Mouse (Mus musculus) heart, adult 2 months (tissue): ENCODE measurements around the gene Nod1. TPM values are rescaled to one million over a fixed set of nuclear protein-coding genes. Genes with fewer than 3 reads are reported as not detected.
A peak's percentile ranks its signal among the peaks of the same experiment; 100 is the strongest.

Experiments
- DNase-seq, 2 experiments: peaks; one replicate each; pipeline ENCODE4 v3.0.0; 2021
- H3K27ac ChIP-seq: fragments of 200-600 bp; 2 replicates; pipeline ENCODE4 v1.8.1; 2022
- H3K27me3 ChIP-seq: fragments of 200-500 bp; 2 replicates; pipeline ENCODE4 v1.6.1; 2012; ENCODE audit warnings: mild to moderate bottlenecking, low read length, inconsistent platforms, mixed read lengths; ENCODE audit not compliant: control insufficient read depth, insufficient read depth
- H3K36me3 ChIP-seq: fragments of 200-500 bp; 2 replicates; pipeline ENCODE4 v1.6.1; 2012; ENCODE audit warnings: low read length, inconsistent platforms; ENCODE audit not compliant: control insufficient read depth, insufficient read depth
- H3K4me1 ChIP-seq: fragments of 200-500 bp; 2 replicates; pipeline ENCODE4 v1.6.1; 2011; ENCODE audit warnings: low read length; ENCODE audit not compliant: control insufficient read depth, insufficient read depth
- H3K4me3 ChIP-seq: fragments of 200-600 bp; 2 replicates; pipeline ENCODE4 v1.8.1; 2022
- H3K79me2 ChIP-seq: fragments of 200-500 bp; replicated peaks from 2 replicates; pipeline ENCODE4 v1.6.1; 2012; ENCODE audit warnings: mild to moderate bottlenecking, inconsistent platforms, low read length, moderate library complexity, mixed read lengths; ENCODE audit not compliant: control insufficient read depth, insufficient read depth
- H3K9ac ChIP-seq: fragments of 200-500 bp; 2 replicates; pipeline ENCODE4 v1.6.1; 2012; ENCODE audit warnings: low read depth, mild to moderate bottlenecking, control low read depth, inconsistent platforms, low read length, mixed read lengths
- CTCF ChIP-seq: fragments of 200-600 bp; IDR thresholded peaks from 2 replicates; pipeline ENCODE4 v1.8.1; 2022; ENCODE audit warnings: antibody characterized with exemption, mild to moderate bottlenecking, moderate library complexity
- EP300 ChIP-seq: fragments of 200-500 bp; IDR thresholded peaks from 2 replicates; pipeline ENCODE4 v1.6.1; 2011; ENCODE audit warnings: low read depth, low read length, control low read depth; ENCODE audit not compliant: insufficient read depth
- POLR2A ChIP-seq: fragments of 200-500 bp; IDR thresholded peaks from 2 replicates; pipeline ENCODE4 v1.6.1; 2011; ENCODE audit warnings: mild to moderate bottlenecking, low read depth, low read length, control low read depth; ENCODE audit not compliant: insufficient read depth
- WGBS: fragments of 180-500 bp; shearing (Covaris S2); methylation state at CpG from one replicate; pipeline ENCODE4 v1.1.7; 2018; 5-methylcytosine and 5-hydroxymethylcytosine counted together
- intact Hi-C: fragments of 180-260 bp; cut with DNase I; formaldehyde crosslinking; loops from one replicate; pipeline ENCODE4 v1.15.1; 2025
- polyA plus RNA-seq: library from polyadenylated mRNA; depleted of rRNA; stranded (reverse); fragments of >200 nt; gene quantifications from 2 replicates; pipeline ENCODE4 v1.2.3, GENCODE M21; 2012
- total RNA-seq, 2 experiments: library from RNA; stranded (reverse); gene quantifications; 2 replicates each; pipeline ENCODE4 v1.2.3; 2021

Nod1 gene
- total and polyA plus RNA-seq, 3 experiments = 17.3 to 23.6 (median 18.6) TPM

DNA sequence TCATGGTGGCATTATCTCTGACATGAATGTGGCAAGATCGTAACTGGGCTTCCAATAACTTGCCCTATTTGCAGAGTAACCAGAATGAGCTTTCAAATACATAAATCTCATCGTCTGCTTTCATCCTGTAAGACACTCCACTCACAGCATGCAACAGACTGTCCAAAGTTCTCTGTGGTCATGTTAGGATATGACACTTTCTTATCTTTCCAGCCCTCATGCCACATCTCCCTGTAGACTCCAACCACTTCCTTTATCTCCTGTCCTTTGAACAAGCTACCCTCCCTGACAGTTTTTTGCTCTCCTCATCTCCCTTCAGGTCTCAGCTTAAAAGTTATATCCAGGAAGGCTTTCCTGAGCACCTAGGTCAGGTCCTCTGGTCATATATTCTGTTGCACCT lies 18.8 kb upstream of the Nod1 start:
- 0 out of 2 replicates have a peak overlapping the region, but pooled peaks have one; percentile 73 for H3K9ac ChIP-seq
- no peak for TF ChIP-seq EP300
- no peak for TF ChIP-seq POLR2A
- no peak for TF ChIP-seq CTCF
- peaks cover 2% of the 10 kb centered on the region; the same call in 1 of the 2 replicates for H3K4me1 ChIP-seq
- intact Hi-C loops = loop anchor here (5.0 kb wide), 1 partner anchor 174 kb away; the partner anchor contains the start of gene Znrf2
- no peak overlapping the region for H3K4me3 ChIP-seq
- no peaks in the 10 kb centered on the region for H3K79me2 ChIP-seq
- DNase-seq = no peak
- 63% methylated on average over 2 of the region's 2 CpGs for WGBS
- no peaks in the 10 kb centered on the region for H3K27me3 ChIP-seq
- H3K36me3 ChIP-seq = peaks cover 3% of the 10 kb centered on the region; the same call in 1 of the 2 replicates
- no peak overlapping the region for H3K27ac ChIP-seq

DNA sequence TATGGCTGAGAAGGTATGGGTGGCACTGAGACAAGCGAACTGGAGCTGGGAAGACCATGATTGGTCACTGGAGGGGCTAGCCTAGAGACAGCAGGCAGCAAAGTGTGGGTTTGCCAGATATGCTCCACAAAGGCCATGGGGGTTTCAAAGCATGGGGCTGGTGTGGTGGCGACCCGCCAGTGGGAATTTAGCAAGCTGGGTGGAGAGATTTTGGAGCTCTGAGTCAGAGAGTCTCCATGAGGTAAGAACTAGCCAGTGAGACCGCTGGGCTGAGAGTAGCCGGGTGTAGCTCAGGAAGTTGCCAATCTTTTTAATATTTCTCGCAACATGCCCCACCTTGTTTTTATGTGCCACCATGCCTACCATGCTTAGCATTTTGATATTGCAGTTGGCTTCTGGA lies 15.7 kb upstream of the Nod1 start:
- peaks cover 3% of the 10 kb centered on the region; the same call in 1 of the 2 replicates for H3K36me3 ChIP-seq
- no peaks in the 10 kb centered on the region for H3K79me2 ChIP-seq
- intact Hi-C loops = no loop called here
- no peak overlapping the region; the same call in 1 of the 2 replicates for H3K27ac ChIP-seq
- TF ChIP-seq EP300 (no peak), POLR2A (no peak), CTCF (no peak)
- H3K27me3 ChIP-seq = no peaks in the 10 kb centered on the region
- WGBS = 91% methylated on average over 6 of the region's 6 CpGs
- no peak overlapping the region for H3K9ac ChIP-seq
- H3K4me3 ChIP-seq = no peak overlapping the region
- peaks cover 4% of the 10 kb centered on the region; the same call in 1 of the 2 replicates for H3K4me1 ChIP-seq
- DNase-seq = no peak

DNA sequence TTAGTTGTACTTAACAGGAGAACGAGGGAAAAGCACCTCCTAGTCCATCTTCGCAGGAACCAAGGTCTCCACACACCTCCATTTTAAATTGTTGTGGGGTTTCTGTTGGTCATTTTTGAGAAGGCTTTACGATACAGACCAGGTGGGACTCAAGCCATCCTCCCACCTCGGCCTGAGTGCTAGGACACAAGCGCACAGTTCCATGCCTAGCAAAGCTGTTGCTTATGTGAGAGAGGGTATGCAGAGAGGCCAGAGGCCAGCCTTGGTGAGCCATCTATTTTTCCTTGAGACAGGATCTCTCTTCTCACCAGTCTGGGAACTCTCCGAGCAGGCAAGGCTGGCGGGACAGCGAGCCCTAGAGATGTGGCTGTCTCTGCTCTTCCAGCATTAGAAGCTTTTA lies 11.7 kb upstream of the Nod1 start:
- DNase-seq = no peak
- Histone ChIP-seq H3K9ac (no peak overlapping the region), H3K4me3 (no peak overlapping the region), H3K36me3 (no peaks in the 10 kb centered on the region; the same call in 1 of the 2 replicates), H3K27ac (no peak overlapping the region), H3K79me2 (no peaks in the 10 kb centered on the region), H3K27me3 (no peaks in the 10 kb centered on the region), H3K4me1 (peaks cover 2% of the 10 kb centered on the region; the same call in 1 of the 2 replicates)
- TF ChIP-seq CTCF (no peak), EP300 (no peak), POLR2A (no peak)
- 95% methylated on average over 8 of the region's 8 CpGs for WGBS
- intact Hi-C loops = no loop called here

GRCm38 (mm10) chr6:54983526-54984050 lies 11.2 kb upstream of the Nod1 start:
- Histone ChIP-seq H3K4me3 (no peak overlapping the region), H3K27ac (no peak overlapping the region), H3K27me3 (no peaks in the 10 kb centered on the region), H3K79me2 (no peaks in the 10 kb centered on the region), H3K9ac (no peak overlapping the region), H3K4me1 (peaks cover 2% of the 10 kb centered on the region; the same call in 1 of the 2 replicates), H3K36me3 (no peaks in the 10 kb centered on the region; the same call in 1 of the 2 replicates)
- DNase-seq = no peak
- 91% methylated on average over 4 of the region's 4 CpGs for WGBS
- intact Hi-C loops = no loop called here
- no peak for TF ChIP-seq POLR2A
- TF ChIP-seq EP300 = no peak

GRCm38 (mm10) chr6:54979426-54979825 lies 7.0 kb upstream of the Nod1 start:
- DNase-seq = no peak
- Histone ChIP-seq H3K27ac (no peak overlapping the region), H3K4me3 (no peak overlapping the region), H3K79me2 (no peaks in the 10 kb centered on the region), H3K4me1 (peaks cover 2% of the 10 kb centered on the region; the same call in 1 of the 2 replicates), H3K27me3 (no peaks in the 10 kb centered on the region), H3K36me3 (no peaks in the 10 kb centered on the region; the same call in 1 of the 2 replicates), H3K9ac (no peak overlapping the region)
- 96% methylated on average over 6 of the region's 6 CpGs for WGBS
- intact Hi-C loops = no loop called here
- TF ChIP-seq EP300 (no peak), POLR2A (no peak), CTCF (no peak)

GRCm38 (mm10) chr6:54975616-54976015 lies 3.2 kb upstream of the Nod1 start:
- peak; percentile 45 to 60 for DNase-seq
- Histone ChIP-seq H3K27ac (no peak overlapping the region), H3K4me3 (no peak overlapping the region), H3K4me1 (peaks cover 5% of the 10 kb centered on the region), H3K9ac (no peak overlapping the region), H3K36me3 (no peaks in the 10 kb centered on the region), H3K27me3 (no peaks in the 10 kb centered on the region), H3K79me2 (no peaks in the 10 kb centered on the region)
- intact Hi-C loops = no loop called here
- WGBS = 41% methylated on average over 1 of the region's 1 CpGs
- TF ChIP-seq POLR2A (no peak), CTCF (no peak), EP300 (no peak)
